Mouse (Mus musculus): ENCODE results near the gene ccdc198. TPM values are rescaled to one million over a fixed set of nuclear protein-coding genes. Genes with fewer than 3 reads are reported as not detected.

The ccdc198 gene
- total RNA-seq (2023): not detected

GRCm38 (mm10) chr14:49245126-49245714 is at the start of gene ccdc198:
TSS of gene ccdc198 (minus strand) at chr14:49245474.

GRCm38 (mm10) chr14:49171867-49172581 is 73.2 kb downstream of the ccdc198 start, which contains the start of gene Naa30:
TSS of gene Naa30 (plus strand) at chr14:49172226.

Other genes starting within 250 kb of the ccdc198 start
- 10 to 100 TPM; 16.3 to 17.7 TPM for gene Ap5m1, start 179.4 kb downstream of the ccdc198 start, total RNA-seq (2023)
- gene Exoc5, start 178.8 kb downstream of the ccdc198 start, total RNA-seq (2023): 10 to 100 TPM; 35.1 to 35.4 TPM
- 10 to 100 TPM; 14.3 to 16.0 TPM for gene Naa30, start 73.2 kb downstream of the ccdc198 start, total RNA-seq (2023)

Measured in neutrophil, adult 59 days (primary cell).